Mouse (Mus musculus) telencephalon, adult 2 months (tissue): ENCODE data around the gene Taco1.
A peak's percentile ranks its signal among the peaks of the same experiment; 100 is the strongest.
"Not testable (repeated sequence)": the region's sequence is repeated elsewhere in the genome, so short reads cannot be mapped to it uniquely, and the experiment has no call there.

Source experiments
- DNase-seq: peaks from one replicate; pipeline ENCODE4 v3.0.0-alpha.2; 2011; ENCODE audit warnings: low read depth, low spot score

Gene Taco1

DNA sequence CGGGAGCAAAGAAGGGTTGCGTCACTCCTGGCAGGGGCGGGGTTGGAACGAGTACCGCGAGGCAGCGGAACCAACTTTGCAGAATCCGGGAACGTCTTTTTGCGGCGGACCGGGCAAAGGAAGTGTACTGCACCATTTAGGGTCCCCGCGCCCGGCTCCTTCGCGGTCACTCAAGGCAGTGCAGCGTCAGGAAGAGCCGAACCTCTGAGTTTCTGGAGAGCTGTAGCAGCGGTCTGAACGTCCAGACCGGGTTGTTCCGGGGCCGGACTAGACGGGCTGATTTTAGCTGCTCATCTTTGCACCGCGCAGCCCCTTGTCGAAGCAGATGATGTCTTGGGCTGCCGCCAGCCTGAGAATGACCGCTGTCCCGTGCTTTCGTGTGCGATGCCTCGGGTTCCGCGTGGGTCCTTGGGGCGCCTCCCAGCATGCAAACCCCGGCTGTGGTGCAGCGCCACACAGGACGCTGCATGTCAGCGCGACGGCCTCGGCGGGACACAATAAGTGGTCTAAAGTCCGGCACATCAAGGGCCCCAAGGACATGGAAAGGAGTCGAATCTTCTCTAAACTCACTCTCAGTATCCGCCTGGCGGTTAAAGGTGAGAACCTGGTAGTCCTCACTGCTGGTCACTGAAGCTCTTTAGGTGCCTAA, at the start of gene Taco1:
Taco1 (plus strand) TSS at position 139 of the 649 bp plus-strand sequence.
- peak; percentile 94 for DNase-seq

DNA sequence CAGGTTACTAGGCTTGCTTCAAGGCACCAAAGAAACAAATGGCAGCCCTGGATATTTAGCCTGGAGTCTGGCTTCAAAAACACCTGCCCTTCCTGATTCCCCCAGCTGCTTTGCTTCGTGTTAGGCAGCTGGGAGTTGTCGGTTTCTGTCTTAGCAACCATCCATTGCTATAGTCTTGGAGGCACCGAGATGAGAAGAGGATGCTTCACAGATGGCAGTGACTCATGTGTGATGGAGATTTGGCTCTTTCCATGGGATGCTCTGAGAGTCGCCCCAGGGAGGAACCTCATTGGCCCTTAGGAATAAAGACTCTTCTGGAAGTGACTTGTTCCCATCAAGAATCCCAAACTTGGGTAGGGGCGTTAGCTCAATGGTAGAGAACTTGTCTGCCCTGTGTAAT, 49.4 kb upstream of the Taco1 start:
- peak; percentile 54 for DNase-seq

DNA sequence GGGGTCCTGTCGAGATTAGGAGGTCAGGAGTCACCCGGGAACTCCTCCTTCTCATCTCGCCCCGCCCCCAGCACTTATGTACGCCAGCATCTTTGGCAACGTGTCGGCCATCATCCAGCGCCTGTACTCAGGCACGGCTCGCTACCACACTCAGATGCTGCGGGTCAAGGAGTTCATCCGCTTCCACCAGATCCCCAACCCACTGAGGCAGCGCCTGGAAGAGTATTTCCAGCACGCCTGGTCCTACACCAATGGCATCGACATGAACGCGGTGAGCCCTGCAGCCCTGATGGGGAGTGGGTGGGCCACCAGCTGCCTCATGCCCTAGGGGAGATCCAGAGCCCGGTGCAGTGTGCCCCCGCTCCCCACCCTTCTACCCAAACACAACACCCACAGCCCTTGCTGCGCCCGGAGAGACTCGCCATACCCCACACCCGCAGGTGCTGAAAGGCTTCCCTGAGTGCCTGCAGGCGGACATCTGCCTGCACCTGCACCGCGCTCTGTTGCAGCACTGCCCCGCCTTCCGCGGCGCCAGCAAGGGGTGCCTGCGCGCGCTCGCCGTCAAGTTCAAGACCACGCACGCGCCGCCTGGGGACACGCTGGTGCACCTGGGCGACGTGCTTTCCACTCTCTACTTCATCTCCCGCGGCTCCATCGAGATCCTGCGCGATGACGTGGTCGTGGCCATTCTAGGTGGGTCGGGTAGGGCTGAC, 45.7 kb upstream of the Taco1 start:
- DNase-seq, result peak; percentile 36

DNA sequence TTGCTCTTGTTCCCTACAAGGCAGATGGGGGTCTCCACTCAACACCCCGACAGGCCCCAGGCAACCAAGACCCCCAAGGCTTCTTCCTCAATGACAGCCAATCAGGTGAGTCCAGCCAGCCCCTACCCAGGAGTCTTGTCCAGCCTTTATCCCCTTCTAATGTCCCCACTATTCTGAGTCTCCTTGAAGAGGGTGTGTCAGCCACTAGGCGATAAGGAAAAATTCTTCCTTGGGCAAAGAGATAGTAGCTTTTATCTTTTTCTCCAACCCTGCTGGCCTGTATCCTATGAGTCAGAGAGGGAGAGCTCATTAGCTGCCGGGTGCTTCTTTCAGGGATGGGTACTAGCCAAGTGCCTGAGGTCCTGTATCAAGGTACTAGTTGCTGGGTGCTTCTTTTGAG, 40.1 kb upstream of the Taco1 start:
- no peak for DNase-seq

DNA sequence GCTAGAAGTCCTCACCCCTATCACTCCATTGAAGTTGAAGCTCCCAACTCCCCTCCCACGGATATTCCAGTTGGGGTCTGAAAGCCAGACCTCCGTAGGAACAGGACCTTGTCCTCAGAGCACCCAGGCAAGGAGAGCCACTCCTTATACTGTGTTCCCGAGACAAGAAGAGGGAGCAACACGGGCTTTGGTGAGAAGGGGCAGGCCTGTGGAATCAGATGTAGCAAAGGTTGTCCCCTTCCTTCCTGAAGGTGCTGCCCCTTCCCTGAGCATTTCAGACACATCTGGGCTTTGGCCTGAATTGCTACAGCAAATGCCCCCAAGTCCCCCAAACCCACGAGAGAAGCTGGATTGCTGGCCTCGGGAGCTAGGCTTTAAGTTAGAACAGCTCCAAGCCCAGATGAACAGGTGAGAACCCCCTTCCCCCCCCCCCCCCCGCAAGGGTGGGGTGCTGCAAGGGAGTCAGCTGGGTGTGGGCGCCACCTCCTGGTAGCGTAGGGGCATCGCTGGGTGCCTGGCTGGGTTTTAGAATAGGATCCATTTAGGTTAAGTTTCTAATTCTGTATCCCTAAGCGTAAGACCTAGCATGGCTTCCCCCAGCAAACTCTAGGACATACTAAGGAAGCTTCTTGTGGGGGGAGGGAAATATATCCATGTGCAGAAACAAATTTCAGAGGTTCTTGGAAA, 39.3 kb upstream of the Taco1 start:
- peak; percentile 21 for DNase-seq

DNA sequence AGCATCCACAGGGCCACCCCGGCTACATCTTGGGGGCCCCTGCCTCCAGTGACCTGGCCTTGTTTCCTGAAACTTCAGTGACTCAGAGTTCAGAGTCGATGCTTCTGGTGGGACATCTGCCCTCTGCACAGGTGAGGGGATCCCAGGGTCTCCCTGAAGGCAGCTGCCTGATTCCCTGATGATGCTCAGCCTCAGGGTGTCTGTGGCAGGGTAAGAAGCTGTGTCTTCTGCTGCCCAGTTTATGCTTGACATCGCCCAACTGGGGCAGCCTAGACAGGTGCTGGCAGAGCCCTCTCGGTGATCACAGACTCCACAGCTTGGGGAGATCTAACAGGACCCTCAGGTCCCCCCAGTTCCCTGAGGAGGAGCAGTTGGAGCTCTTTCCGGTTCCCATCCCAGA, 38.3 kb upstream of the Taco1 start:
- DNase-seq, result no peak

DNA sequence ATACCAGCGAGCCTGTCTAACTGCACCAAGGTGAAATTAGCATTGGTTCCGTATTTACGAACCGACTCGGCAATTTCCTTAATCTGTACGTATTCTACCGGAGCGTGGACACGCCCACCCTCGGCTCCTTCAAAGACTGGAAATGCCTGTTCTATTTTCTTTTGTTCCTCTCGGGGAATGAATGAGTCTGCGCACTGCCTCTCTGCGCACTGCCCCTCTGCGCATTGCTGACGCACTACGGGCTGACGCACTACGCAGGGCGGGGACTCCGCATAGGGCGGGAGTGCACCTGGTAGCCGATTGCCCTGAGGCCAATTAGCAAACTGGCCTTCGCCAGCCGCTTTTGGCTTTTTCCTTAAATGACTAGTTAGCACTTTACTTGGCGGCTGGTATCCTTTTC, 33.8 kb upstream of the Taco1 start:
- DNase-seq, result not testable (repeated sequence)

DNA sequence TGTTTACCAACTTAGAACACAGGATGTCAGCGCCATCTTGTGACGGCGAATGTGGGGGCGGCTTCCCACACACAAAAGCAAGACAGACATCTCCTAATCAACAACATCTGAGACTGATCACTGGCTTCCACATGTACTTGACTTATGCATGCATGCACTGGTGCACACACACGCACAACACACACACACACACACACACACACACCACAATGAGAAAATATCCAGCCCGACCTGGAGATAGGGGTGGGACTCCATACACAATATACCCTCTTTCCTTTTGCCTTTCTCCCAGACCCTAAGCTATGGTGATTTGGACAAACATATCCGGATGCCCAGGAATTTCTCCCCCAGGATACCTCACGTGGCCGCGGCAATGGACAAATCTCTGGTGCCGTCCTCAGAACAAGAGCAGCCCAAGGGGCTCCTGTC, 32.4 kb upstream of the Taco1 start:
- DNase-seq, result peak; percentile 31

DNA sequence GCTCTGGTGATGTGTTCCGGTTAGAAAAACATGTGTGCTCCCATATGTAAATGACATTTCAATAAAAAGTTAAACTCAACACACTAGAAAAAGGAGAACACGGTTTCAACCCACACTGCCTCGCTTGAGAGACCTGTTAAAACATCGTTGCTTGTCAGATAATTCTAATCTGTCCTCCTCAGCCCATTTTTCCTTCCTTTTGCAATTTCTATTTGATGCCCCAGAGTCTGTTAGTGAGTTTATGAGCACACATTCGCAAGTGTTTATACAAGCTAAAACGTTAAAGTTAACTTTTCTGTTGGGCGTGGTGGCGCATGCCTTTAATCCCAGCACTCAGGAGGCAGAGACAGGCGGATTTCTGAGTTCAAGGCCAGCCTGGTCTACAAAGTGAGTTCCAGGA, 30.9 kb upstream of the Taco1 start:
- no peak for DNase-seq

DNA sequence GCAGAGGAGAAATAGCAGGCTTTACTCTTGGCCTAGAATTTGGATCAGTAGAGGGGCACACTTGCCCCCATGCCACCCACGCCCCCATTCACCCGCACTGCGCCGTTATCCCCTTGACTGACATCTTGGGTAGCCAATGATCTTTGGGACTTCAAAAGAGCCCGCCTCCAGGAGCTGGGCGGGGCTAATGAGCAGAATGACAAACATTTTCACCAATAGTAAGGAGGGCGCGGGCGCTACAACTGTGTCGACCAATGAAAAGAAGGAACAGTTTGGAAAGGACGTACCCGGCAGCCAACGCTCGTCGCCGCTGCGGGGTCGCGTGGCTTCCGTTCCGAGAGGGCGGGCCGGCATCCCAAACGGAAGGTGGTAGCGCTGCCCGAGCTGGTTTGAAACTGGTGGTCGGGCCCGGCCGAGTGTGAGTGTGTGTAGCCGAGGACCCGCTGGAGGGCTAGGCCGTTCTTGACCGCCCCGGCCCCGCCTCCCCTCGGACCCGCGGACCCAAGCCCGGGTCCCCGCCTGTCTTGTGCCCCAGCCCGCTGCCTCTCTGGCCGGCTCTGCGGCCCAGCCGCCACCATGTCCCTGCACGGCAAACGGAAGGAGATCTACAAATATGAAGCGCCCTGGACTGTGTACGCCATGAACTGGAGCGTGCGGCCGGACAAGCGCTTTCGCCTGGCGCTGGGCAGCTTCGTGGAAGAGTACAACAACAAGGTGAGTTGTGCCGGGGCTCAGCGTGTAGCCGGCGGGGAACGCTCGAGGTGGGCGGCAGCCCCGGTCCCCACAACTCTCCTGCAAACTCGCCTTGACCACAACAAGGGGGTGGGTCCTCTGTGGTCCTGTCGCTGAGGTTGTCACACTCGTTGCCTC, 29.1 kb upstream of the Taco1 start, which contains the start of gene Dcaf7:
Dcaf7 (plus strand) TSS at position 325 of the 870 bp plus-strand sequence.
- DNase-seq, result peak; percentile 97

DNA sequence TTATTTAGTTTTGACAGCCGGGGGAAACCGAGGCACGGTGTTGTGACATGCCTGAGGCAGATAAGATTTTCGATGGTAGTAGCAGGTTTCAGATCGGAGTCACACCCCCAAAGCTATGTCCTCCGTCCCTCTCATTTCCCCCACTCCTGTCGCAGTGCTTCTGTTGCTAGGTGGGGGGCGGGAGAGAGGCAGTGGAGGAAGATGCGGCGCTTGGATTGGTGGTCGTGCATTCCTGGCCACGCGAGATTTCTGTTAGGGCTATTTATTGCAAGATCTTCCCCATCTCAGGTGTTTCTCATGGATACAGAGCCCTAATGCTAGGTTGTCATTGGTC, 28.5 kb upstream of the Taco1 start:
- DNase-seq, result peak; percentile 90

DNA sequence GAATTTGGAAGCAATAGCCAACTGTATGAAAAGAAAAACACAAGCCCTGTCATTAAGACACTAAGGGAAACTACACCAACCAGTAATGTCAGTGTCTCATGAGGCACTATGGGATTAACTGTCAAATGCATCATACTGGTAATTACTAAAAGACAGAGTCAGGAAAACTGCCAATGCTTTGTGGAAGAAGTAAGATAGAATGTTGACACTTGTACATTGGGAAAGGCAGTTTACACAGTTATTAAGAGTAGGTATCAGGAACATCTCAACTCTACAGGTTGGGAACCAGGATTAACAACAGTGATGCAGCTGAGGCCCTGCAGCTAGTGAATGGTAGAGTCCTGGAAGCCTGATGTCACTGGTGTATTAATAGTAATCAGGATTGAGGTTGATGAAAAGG, 21.5 kb upstream of the Taco1 start:
- DNase-seq, result no peak

DNA sequence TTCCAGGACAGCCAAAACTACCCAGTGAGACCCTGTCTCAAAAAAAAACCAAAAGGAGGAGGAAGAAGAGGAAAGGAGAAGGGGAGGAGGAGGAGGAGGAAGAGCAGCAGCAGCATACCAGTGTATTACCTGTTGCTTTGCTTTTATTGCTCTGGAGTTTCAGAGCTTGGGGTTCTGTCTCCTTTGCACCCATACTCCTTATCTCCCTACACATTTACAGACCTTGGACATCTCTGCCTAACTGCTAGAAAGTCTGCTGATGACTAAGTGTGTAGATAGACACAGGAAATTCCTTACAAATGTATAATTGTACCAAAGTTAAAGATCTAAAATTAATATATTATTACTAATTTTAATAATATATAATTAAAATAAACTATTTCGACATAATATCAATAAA, 20.6 kb upstream of the Taco1 start:
- no peak for DNase-seq

DNA sequence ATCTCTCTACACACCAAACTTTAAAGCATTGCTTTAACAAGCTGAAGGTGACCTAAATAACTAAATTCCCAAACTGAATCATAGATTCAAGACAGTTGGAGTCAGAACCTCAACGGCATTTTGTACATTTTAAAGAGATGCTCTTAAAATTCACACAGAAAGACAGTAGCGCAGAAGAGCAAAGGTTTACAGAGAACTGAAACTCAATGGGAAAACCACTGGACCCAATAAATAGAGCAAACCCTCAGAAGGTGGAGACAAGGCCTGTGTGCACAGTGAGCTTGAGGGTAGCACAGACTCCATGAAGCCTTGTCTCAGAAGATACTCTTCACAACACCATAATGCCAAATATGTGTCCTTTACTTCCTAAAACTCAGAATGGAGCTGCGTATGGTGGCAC, 20.1 kb upstream of the Taco1 start:
- no peak for DNase-seq

DNA sequence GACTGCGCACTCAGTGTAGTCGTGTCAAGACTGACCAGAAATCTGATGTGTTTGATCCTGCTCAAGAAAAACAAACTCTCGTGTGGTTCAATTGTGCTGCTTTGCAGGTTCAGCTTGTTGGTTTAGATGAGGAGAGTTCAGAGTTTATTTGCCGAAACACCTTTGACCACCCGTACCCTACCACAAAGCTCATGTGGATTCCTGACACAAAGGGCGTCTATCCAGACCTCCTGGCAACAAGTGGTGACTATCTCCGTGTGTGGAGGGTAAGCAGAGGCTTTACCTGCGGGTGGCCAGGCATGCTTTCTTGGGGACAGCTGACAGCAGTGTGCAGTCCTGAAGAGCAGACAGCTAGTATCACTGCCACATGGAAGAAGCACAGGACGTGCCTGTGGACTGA, 19.3 kb upstream of the Taco1 start:
- DNase-seq, result no peak

DNA sequence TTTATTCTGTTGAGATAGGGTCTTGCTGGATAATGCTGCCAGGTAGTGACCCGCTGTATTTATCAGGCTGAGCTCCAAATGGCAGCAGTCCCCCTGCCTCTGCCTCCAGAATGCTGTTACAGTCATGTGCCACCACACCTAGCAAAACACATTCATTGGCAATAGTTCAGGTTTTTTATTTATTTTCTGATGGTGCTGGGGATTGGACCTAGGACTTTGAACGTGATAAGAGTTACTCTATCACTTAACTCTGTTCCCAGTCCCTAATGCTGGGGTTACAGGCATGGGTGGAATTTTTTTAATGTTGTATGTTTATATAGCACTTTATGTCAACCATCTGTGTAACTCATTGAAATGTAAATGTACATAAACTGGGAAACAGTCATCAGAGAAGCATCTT, 11.9 kb upstream of the Taco1 start:
- DNase-seq, result no peak

DNA sequence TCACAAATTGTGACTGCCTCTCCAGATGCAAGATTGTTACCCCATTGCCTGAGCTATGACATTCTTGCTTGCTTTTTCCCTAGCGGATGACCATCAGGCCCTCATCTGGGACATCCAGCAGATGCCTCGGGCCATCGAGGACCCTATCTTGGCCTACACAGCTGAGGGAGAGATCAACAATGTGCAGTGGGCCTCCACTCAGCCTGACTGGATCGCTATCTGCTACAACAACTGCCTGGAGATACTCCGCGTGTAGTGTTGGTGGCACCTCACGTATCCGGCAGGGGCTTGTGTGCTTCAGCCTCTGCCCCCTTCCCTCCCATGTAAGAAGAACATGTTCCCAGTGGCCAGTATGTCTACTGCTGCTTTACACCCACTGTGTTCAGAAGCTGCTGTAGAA, 11.3 kb upstream of the Taco1 start:
- DNase-seq, result no peak

DNA sequence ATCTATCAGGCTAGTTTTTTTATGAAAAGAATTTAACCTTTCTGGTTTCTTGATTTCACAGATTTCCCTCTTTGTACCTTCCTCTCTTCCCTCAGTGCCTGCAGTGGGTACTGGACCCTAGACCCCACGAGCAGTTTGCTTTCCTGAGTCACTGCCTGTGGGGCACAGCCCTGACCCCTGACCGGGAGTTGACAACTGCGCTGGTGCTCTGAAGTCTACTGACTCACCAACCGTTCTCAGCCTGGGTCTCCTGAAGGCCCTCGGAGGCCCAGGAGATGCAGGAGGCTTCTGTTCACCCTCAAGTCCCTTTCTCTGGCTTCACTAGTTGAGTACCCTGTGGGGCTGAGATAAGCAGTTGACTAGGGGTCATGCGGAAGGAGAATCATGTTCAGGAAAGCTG, 10.5 kb upstream of the Taco1 start:
- DNase-seq, result no peak

DNA sequence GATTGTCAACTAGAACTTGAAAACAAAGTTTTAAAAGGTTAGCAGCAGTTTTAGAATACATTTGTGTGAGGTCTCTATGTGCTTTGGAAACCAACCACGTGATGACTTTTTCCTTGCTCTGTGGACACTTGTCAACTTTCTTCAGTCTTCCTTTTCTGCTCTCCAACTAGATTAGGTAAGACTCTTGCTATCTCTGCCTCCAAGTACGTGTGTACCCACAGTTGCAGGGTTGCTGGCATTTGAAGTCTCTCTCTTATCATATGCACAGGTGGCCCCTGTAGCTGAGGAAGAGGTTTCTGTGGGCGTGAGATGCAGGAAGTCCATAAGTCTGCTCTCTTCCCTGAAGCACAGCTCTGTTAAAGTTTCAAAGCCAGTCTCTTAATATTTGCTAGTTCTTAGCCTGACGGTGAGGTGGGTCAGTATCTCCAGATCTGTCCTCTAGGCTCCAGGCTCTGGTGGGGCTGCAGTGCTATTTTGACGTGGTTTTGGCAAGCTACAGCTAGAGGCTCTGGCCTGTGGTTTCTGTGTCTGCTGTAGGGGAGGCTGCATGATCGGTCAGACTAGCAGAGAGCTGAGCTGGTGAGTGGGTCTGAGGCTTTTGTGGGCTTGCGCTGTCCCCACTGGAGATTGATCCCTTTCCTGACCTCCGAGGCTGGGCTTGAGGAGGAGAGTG, 8.9 kb upstream of the Taco1 start:
- no peak for DNase-seq

DNA sequence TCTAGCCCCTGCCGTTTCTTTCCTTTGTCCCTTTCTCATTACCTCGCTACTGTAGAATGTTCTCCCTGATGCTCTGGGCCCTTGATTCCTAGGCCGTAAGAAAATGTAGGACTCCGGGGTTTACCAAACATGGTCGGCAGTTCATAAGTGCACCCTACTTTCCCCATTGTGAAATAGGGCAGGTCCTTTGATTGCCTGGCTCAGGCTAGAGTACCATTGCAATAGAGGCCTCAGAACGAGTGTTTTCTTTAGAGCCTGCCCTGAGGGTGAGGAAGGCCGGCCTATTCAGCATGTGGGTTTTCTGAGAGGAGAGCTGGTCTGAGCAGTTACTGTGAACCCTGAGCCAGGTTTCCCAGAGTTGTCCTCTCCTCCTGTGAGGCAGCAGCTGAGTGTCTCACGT, 7.8 kb upstream of the Taco1 start:
- DNase-seq, result no peak

DNA sequence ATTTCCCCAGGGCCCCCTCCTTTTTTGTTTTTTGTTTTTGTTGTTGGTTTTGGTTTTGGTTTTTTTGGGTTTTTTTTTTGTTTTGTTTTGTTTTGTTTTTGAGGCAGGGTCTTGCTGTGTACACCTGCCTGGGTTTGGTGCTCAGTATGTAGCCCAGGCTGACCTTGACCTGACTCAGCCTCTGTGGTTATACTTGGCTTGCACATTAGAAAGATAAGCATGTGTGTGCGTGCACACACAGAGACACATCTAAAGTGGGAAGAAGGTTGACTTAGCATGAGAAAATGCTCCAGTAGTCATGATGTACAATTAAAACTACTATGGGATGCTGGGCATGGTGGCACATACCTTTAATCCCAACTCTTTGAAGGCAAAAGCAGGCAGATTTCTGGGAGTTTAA, 5.3 kb upstream of the Taco1 start:
- DNase-seq, result no peak
